Mouse (Mus musculus) liver, embryonic 12.5 days (tissue): ENCODE measurements around the gene Prkca. TPM values are rescaled to one million over a fixed set of nuclear protein-coding genes. Genes with fewer than 3 reads are reported as not detected.

ENCODE experiments used
- ATAC-seq: fragments of 200-750 bp; cut with Nextera tagmentation; 2 replicates; pipeline ENCODE4 v1.8.0; 2017; ENCODE audit warnings: moderate number of reproducible peaks, mild to moderate bottlenecking, moderate library complexity
- H3K27ac ChIP-seq: fragments of 300-500 bp; sonication (generic); 2 replicates; pipeline ENCODE4 v1.5.1; 2016; ENCODE audit warnings: mild to moderate bottlenecking
- H3K27me3 ChIP-seq: fragments of 300-500 bp; sonication (generic); replicated peaks from 2 replicates; pipeline ENCODE4 v1.6.1; 2016; ENCODE audit warnings: mild to moderate bottlenecking, moderate library complexity
- H3K36me3 ChIP-seq: fragments of 300-500 bp; sonication (generic); 2 replicates; pipeline ENCODE4 v1.6.1; 2016; ENCODE audit warnings: mild to moderate bottlenecking, moderate library complexity
- H3K4me1 ChIP-seq: fragments of 300-500 bp; sonication (generic); 2 replicates; pipeline ENCODE4 v1.6.1; 2016
- H3K4me2 ChIP-seq: fragments of 300-500 bp; sonication (generic); 2 replicates; pipeline ENCODE4 v1.6.1; 2016; ENCODE audit warnings: mild to moderate bottlenecking, moderate library complexity
- H3K4me3 ChIP-seq: fragments of 300-500 bp; sonication (generic); 2 replicates; pipeline ENCODE4 v1.5.1; 2016; ENCODE audit warnings: mild to moderate bottlenecking, moderate library complexity
- H3K9ac ChIP-seq: fragments of 300-500 bp; sonication (generic); 2 replicates; pipeline ENCODE4 v1.6.1; 2016; ENCODE audit warnings: mild to moderate bottlenecking, moderate library complexity
- H3K9me3 ChIP-seq: fragments of 300-500 bp; sonication (generic); replicated peaks from 2 replicates; pipeline ENCODE4 v1.6.1; 2016; ENCODE audit warnings: mild to moderate bottlenecking, moderate library complexity
- WGBS: fragments of 180-500 bp; shearing (Covaris S2); methylation state at CpG from one replicate; pipeline ENCODE4 v1.1.7; 2016; ENCODE audit not compliant: insufficient replicate concordance; 5-methylcytosine and 5-hydroxymethylcytosine counted together
- polyA plus RNA-seq: library from polyadenylated mRNA; unstranded; fragments of >200 nt; fragmentation: Nextera tagmentation; extraction: Ambion mirVana; gene quantifications from 2 replicates; pipeline ENCODE4 v1.2.1, GENCODE M21; 2016

Prkca gene
- polyA plus RNA-seq, 1 experiment from 2014 or later = 7.5 TPM

GRCm38 (mm10) chr11:108212030-108212429 lies 131.7 kb downstream of the Prkca start:
- Histone ChIP-seq H3K27me3 (no peaks in the 10 kb centered on the region), H3K4me3 (no peak overlapping the region), H3K4me2 (no peak overlapping the region), H3K4me1 (peaks cover 11% of the 10 kb centered on the region), H3K36me3 (no peaks in the 10 kb centered on the region), H3K9ac (no peak overlapping the region), H3K27ac (no peak overlapping the region), H3K9me3 (no peaks in the 10 kb centered on the region)
- 77% methylated on average over 6 of the region's 6 CpGs for WGBS
- ATAC-seq = no peak

GRCm38 (mm10) chr11:108210749-108211148 lies 133.0 kb downstream of the Prkca start:
- Histone ChIP-seq H3K4me1 (peaks cover 11% of the 10 kb centered on the region), H3K36me3 (no peaks in the 10 kb centered on the region), H3K27ac (no peak overlapping the region), H3K9ac (no peak overlapping the region), H3K27me3 (no peaks in the 10 kb centered on the region), H3K9me3 (no peaks in the 10 kb centered on the region), H3K4me3 (no peak overlapping the region), H3K4me2 (no peak overlapping the region)
- no peak for ATAC-seq
- 72% methylated on average over 7 of the region's 7 CpGs for WGBS

GRCm38 (mm10) chr11:108206602-108207001 lies 137.1 kb downstream of the Prkca start:
- H3K27me3 ChIP-seq = no peaks in the 10 kb centered on the region
- 88% methylated on average over 2 of the region's 2 CpGs for WGBS
- no peak overlapping the region for H3K9ac ChIP-seq
- H3K27ac ChIP-seq = no peak overlapping the region
- H3K36me3 ChIP-seq = no peaks in the 10 kb centered on the region
- H3K4me2 ChIP-seq = no peak overlapping the region
- ATAC-seq = no peak
- no peaks in the 10 kb centered on the region for H3K9me3 ChIP-seq
- peaks cover 11% of the 10 kb centered on the region for H3K4me1 ChIP-seq
- no peak overlapping the region for H3K4me3 ChIP-seq

GRCm38 (mm10) chr11:108204895-108205248 lies 138.9 kb downstream of the Prkca start:
- H3K36me3 ChIP-seq = no peaks in the 10 kb centered on the region
- WGBS = 65% methylated on average over 5 of the region's 5 CpGs
- no peak for ATAC-seq

GRCm38 (mm10) chr11:108204202-108204894 lies 139.4 kb downstream of the Prkca start:
- 74% methylated on average over 7 of the region's 7 CpGs for WGBS
- Histone ChIP-seq H3K27ac (no peak overlapping the region), H3K4me1 (0 out of 2 replicates have a peak, but pooled peaks cover 4% of the 10 kb centered on the region)

More at GRCm38 (mm10) chr11:108204895-108205248, 138.9 kb downstream of the Prkca start:
- no peaks in the 10 kb centered on the region for H3K9me3 ChIP-seq
- no peak overlapping the region for H3K4me2 ChIP-seq
- H3K9ac ChIP-seq = no peak overlapping the region
- no peak overlapping the region for H3K4me3 ChIP-seq
- H3K4me1 ChIP-seq = 0 out of 2 replicates have a peak, but pooled peaks cover 4% of the 10 kb centered on the region
- H3K27ac ChIP-seq = no peak overlapping the region
- no peaks in the 10 kb centered on the region for H3K27me3 ChIP-seq

GRCm38 (mm10) chr11:108202835-108203234 lies 140.9 kb downstream of the Prkca start:
- Histone ChIP-seq H3K27me3 (no peaks in the 10 kb centered on the region), H3K4me2 (no peak overlapping the region), H3K36me3 (no peaks in the 10 kb centered on the region), H3K4me3 (no peak overlapping the region), H3K9ac (no peak overlapping the region), H3K9me3 (no peaks in the 10 kb centered on the region), H3K4me1 (no peaks in the 10 kb centered on the region), H3K27ac (no peak overlapping the region)
- ATAC-seq = no peak
- WGBS = 83% methylated on average over 7 of the region's 7 CpGs

More at GRCm38 (mm10) chr11:108204202-108204894, 139.4 kb downstream of the Prkca start:
- ATAC-seq = no peak
- H3K9me3 ChIP-seq = no peaks in the 10 kb centered on the region
- no peak overlapping the region for H3K9ac ChIP-seq
- H3K4me3 ChIP-seq = no peak overlapping the region
- H3K27me3 ChIP-seq = no peaks in the 10 kb centered on the region
- no peak overlapping the region for H3K4me2 ChIP-seq
- H3K36me3 ChIP-seq = no peaks in the 10 kb centered on the region

GRCm38 (mm10) chr11:108200679-108201586 lies 142.8 kb downstream of the Prkca start:
- Histone ChIP-seq H3K27ac (no peak overlapping the region), H3K36me3 (no peaks in the 10 kb centered on the region), H3K9me3 (no peaks in the 10 kb centered on the region), H3K4me2 (no peak overlapping the region), H3K4me3 (no peak overlapping the region), H3K9ac (no peak overlapping the region), H3K27me3 (no peaks in the 10 kb centered on the region), H3K4me1 (0 out of 2 replicates have a peak, but pooled peaks cover 3% of the 10 kb centered on the region)
- no peak for ATAC-seq
- 84% methylated on average over 15 of the region's 15 CpGs for WGBS

- Histone ChIP-seq H3K27ac (no peak overlapping the region), H3K9ac (no peak overlapping the region), H3K4me1 (0 out of 2 replicates have a peak, but pooled peaks cover 3% of the 10 kb centered on the region), H3K4me3 (no peak overlapping the region), H3K9me3 (no peaks in the 10 kb centered on the region), H3K4me2 (no peak overlapping the region), H3K27me3 (no peaks in the 10 kb centered on the region), H3K36me3 (no peaks in the 10 kb centered on the region)
- 74% methylated on average over 4 of the region's 4 CpGs for WGBS
- ATAC-seq = no peak
Observed at GRCm38 (mm10) chr11:108199429-108199985, 144.2 kb downstream of the Prkca start.

GRCm38 (mm10) chr11:108198592-108198991 lies 145.1 kb downstream of the Prkca start:
- Histone ChIP-seq H3K4me3 (no peak overlapping the region), H3K4me1 (0 out of 2 replicates have a peak, but pooled peaks cover 3% of the 10 kb centered on the region), H3K9me3 (no peaks in the 10 kb centered on the region), H3K27me3 (no peaks in the 10 kb centered on the region), H3K36me3 (no peaks in the 10 kb centered on the region), H3K4me2 (no peak overlapping the region), H3K27ac (no peak overlapping the region), H3K9ac (no peak overlapping the region)
- no peak for ATAC-seq
- WGBS = 45% methylated on average over 5 of the region's 5 CpGs

- WGBS = 68% methylated on average over 9 of the region's 9 CpGs
- H3K4me3 ChIP-seq = no peak overlapping the region
- ATAC-seq = 0 out of 2 replicates have a peak, but pooled peaks have one; percentile 39
- no peak overlapping the region for H3K9ac ChIP-seq
- H3K27me3 ChIP-seq = no peaks in the 10 kb centered on the region
- no peaks in the 10 kb centered on the region for H3K9me3 ChIP-seq
- H3K36me3 ChIP-seq = no peaks in the 10 kb centered on the region
- peak overlapping the region; percentile 52; the same call in 1 of the 2 replicates for H3K27ac ChIP-seq
- 0 out of 2 replicates have a peak, but pooled peaks cover 3% of the 10 kb centered on the region for H3K4me1 ChIP-seq
- H3K4me2 ChIP-seq = no peak overlapping the region
Observed at GRCm38 (mm10) chr11:108197427-108198218, 146.1 kb downstream of the Prkca start.

- Histone ChIP-seq H3K4me3 (no peak overlapping the region), H3K36me3 (no peaks in the 10 kb centered on the region), H3K9me3 (no peaks in the 10 kb centered on the region), H3K4me1 (0 out of 2 replicates have a peak, but pooled peaks cover 3% of the 10 kb centered on the region), H3K27ac (peak overlapping the region; percentile 52; the same call in 1 of the 2 replicates), H3K27me3 (no peaks in the 10 kb centered on the region), H3K4me2 (no peak overlapping the region), H3K9ac (no peak overlapping the region)
- WGBS = 59% methylated on average over 3 of the region's 3 CpGs
- 0 out of 2 replicates have a peak, but pooled peaks have one; percentile 12 for ATAC-seq
Observed at GRCm38 (mm10) chr11:108196796-108197195, 146.9 kb downstream of the Prkca start.
